Mouse (Mus musculus): ENCODE measurements at regions not wholly inside any gene's neighbourhood (a gene's known extent, or its start where the extent isn't known, plus 50 kb on each side); places are given as distances from the start of the nearest gene placed in this dataset.

DNA sequence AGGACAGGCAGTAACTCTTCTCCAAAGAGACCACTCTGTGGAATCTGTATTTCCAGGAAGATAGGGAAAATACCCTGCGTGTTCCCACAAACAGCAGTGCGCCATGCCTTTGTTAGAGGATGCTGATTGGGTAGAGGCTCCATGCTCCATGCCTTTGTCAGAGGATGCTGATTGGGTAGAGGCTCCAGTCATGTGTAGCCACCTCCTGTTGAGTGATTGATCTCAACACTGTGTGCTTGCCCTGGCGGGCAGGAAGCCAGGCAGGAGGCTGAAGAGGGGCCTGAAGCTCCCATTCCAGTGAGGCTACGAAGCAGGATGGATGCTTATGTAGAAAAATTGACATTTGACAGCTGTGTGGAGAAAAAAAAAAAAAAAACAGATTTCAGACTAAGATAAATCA, 131.9 kb upstream of the Prr30 start:
- Histone ChIP-seq H3K27me3 (ENCODE audit: control insufficient read depth, insufficient read depth, low read length, poor library complexity, severe bottlenecking) (no peaks in the 10 kb centered on the region), H3K9ac (ENCODE audit: low read depth, poor library complexity, severe bottlenecking) (no peak overlapping the region), H3K9me3 (replicated peaks; ENCODE audit: control insufficient read depth, insufficient read depth, low read length, poor library complexity, severe bottlenecking) (no peaks in the 10 kb centered on the region), H3K36me3 (ENCODE audit: control insufficient read depth, insufficient read depth, low read length, poor library complexity, severe bottlenecking) (no peaks in the 10 kb centered on the region), H3K4me1 (ENCODE audit: control insufficient read depth, insufficient read depth, low read length) (no peaks in the 10 kb centered on the region), H3K27ac (ENCODE audit: insufficient read depth, low read length) (no peak overlapping the region), H3K4me3 (ENCODE audit: low read depth, low read length) (no peak overlapping the region)
- TF ChIP-seq CTCF (IDR thresholded peaks at IDR 0.05; ENCODE audit: low read depth, low read length) (no peak), EP300 (IDR thresholded peaks at IDR 0.05; ENCODE audit: insufficient read depth, low read depth, low read length) (no peak), POLR2A (IDR thresholded peaks at IDR 0.05; ENCODE audit: insufficient read depth, low read length) (no peak)

GRCm38 (mm10) chr14:101327421-101327820, 127.3 kb upstream of the Prr30 start:
- H3K36me3 ChIP-seq (ENCODE audit: control insufficient read depth, insufficient read depth, low read length, poor library complexity, severe bottlenecking): no peaks in the 10 kb centered on the region
- H3K27me3 ChIP-seq (ENCODE audit: control insufficient read depth, insufficient read depth, low read length, poor library complexity, severe bottlenecking): no peaks in the 10 kb centered on the region
- no peak overlapping the region for H3K4me3 ChIP-seq (ENCODE audit: low read depth, low read length)
- no peaks in the 10 kb centered on the region for H3K4me1 ChIP-seq (ENCODE audit: control insufficient read depth, insufficient read depth, low read length)
- H3K9ac ChIP-seq (ENCODE audit: low read depth, poor library complexity, severe bottlenecking): no peak overlapping the region
- no peak overlapping the region for H3K27ac ChIP-seq (ENCODE audit: insufficient read depth, low read length)
- H3K9me3 ChIP-seq (replicated peaks; ENCODE audit: control insufficient read depth, insufficient read depth, low read length, poor library complexity, severe bottlenecking): no peaks in the 10 kb centered on the region
- TF ChIP-seq POLR2A (IDR thresholded peaks at IDR 0.05; ENCODE audit: insufficient read depth, low read length) (no peak), EP300 (IDR thresholded peaks at IDR 0.05; ENCODE audit: insufficient read depth, low read depth, low read length) (no peak), CTCF (IDR thresholded peaks at IDR 0.05; ENCODE audit: low read depth, low read length) (no peak)

- Histone ChIP-seq H3K4me1 (ENCODE audit: control insufficient read depth, insufficient read depth, low read length) (no peaks in the 10 kb centered on the region), H3K27me3 (ENCODE audit: control insufficient read depth, insufficient read depth, low read length, poor library complexity, severe bottlenecking) (no peaks in the 10 kb centered on the region), H3K9me3 (replicated peaks; ENCODE audit: control insufficient read depth, insufficient read depth, low read length, poor library complexity, severe bottlenecking) (no peaks in the 10 kb centered on the region), H3K4me3 (ENCODE audit: low read depth, low read length) (no peak overlapping the region), H3K9ac (ENCODE audit: low read depth, poor library complexity, severe bottlenecking) (no peak overlapping the region), H3K36me3 (ENCODE audit: control insufficient read depth, insufficient read depth, low read length, poor library complexity, severe bottlenecking) (no peaks in the 10 kb centered on the region), H3K27ac (ENCODE audit: insufficient read depth, low read length) (no peak overlapping the region)
- TF ChIP-seq EP300 (IDR thresholded peaks at IDR 0.05; ENCODE audit: insufficient read depth, low read depth, low read length) (no peak), POLR2A (IDR thresholded peaks at IDR 0.05; ENCODE audit: insufficient read depth, low read length) (no peak), CTCF (IDR thresholded peaks at IDR 0.05; ENCODE audit: low read depth, low read length) (no peak)
Measured at GRCm38 (mm10) chr14:101326477-101326941, 126.4 kb upstream of the Prr30 start.

- no peaks in the 10 kb centered on the region for H3K27me3 ChIP-seq (ENCODE audit: control insufficient read depth, insufficient read depth, low read length, poor library complexity, severe bottlenecking)
- H3K36me3 ChIP-seq (ENCODE audit: control insufficient read depth, insufficient read depth, low read length, poor library complexity, severe bottlenecking): no peaks in the 10 kb centered on the region
- no peak overlapping the region for H3K9ac ChIP-seq (ENCODE audit: low read depth, poor library complexity, severe bottlenecking)
- no peaks in the 10 kb centered on the region for H3K4me1 ChIP-seq (ENCODE audit: control insufficient read depth, insufficient read depth, low read length)
- no peaks in the 10 kb centered on the region for H3K9me3 ChIP-seq (replicated peaks; ENCODE audit: control insufficient read depth, insufficient read depth, low read length, poor library complexity, severe bottlenecking)
- TF ChIP-seq CTCF (IDR thresholded peaks at IDR 0.05; ENCODE audit: low read depth, low read length): no peak
- H3K27ac ChIP-seq (ENCODE audit: insufficient read depth, low read length): no peak overlapping the region
- no peak overlapping the region for H3K4me3 ChIP-seq (ENCODE audit: low read depth, low read length)
Measured at GRCm38 (mm10) chr14:101323361-101323760, 123.2 kb upstream of the Prr30 start.

- H3K36me3 ChIP-seq (ENCODE audit: control insufficient read depth, insufficient read depth, low read length, poor library complexity, severe bottlenecking): no peaks in the 10 kb centered on the region
- no peaks in the 10 kb centered on the region for H3K4me1 ChIP-seq (ENCODE audit: control insufficient read depth, insufficient read depth, low read length)
- no peak overlapping the region for H3K27ac ChIP-seq (ENCODE audit: insufficient read depth, low read length)
- no peak overlapping the region for H3K4me3 ChIP-seq (ENCODE audit: low read depth, low read length)
- no peaks in the 10 kb centered on the region for H3K9me3 ChIP-seq (replicated peaks; ENCODE audit: control insufficient read depth, insufficient read depth, low read length, poor library complexity, severe bottlenecking)
- H3K27me3 ChIP-seq (ENCODE audit: control insufficient read depth, insufficient read depth, low read length, poor library complexity, severe bottlenecking): no peaks in the 10 kb centered on the region
- H3K9ac ChIP-seq (ENCODE audit: low read depth, poor library complexity, severe bottlenecking): no peak overlapping the region
- TF ChIP-seq CTCF (IDR thresholded peaks at IDR 0.05; ENCODE audit: low read depth, low read length) (no peak), POLR2A (IDR thresholded peaks at IDR 0.05; ENCODE audit: insufficient read depth, low read length) (no peak), EP300 (IDR thresholded peaks at IDR 0.05; ENCODE audit: insufficient read depth, low read depth, low read length) (no peak)
Measured at GRCm38 (mm10) chr14:101307920-101308319, 107.8 kb upstream of the Prr30 start.

DNA sequence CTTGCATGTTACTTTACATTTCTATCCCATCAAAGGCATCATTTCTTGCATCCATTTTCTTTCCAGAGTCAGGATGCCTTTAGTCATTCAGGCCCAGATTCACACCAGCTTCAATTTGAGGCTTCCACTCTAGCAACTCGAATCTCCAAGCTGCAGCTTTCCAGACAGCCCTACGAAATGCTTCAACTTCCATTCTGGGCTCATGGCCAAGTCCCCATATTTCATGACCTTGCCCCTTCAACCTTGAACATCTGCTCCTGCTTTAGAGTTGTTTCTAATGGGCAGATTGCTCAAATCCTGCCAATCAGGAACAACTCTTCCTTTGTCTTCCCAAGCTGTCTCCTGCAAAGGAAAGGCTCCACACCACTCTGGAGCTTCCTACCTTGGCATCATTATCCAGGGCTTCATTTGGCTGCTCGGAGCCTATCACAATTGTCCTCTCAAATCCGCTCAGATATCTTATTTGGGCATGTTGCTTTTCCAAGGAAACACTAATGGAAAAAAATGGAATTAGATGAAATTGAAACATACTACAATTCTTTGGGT, 104.4 kb upstream of the Prr30 start:
- H3K36me3 ChIP-seq (ENCODE audit: control insufficient read depth, insufficient read depth, low read length, poor library complexity, severe bottlenecking): no peaks in the 10 kb centered on the region
- TF ChIP-seq CTCF (IDR thresholded peaks at IDR 0.05; ENCODE audit: low read depth, low read length) (no peak), EP300 (IDR thresholded peaks at IDR 0.05; ENCODE audit: insufficient read depth, low read depth, low read length) (no peak), POLR2A (IDR thresholded peaks at IDR 0.05; ENCODE audit: insufficient read depth, low read length) (no peak)

More for the DNA sequence above, 104.4 kb upstream of the Prr30 start:
- H3K9ac ChIP-seq (ENCODE audit: low read depth, poor library complexity, severe bottlenecking): no peak overlapping the region
- H3K27me3 ChIP-seq (ENCODE audit: control insufficient read depth, insufficient read depth, low read length, poor library complexity, severe bottlenecking): no peaks in the 10 kb centered on the region
- H3K4me1 ChIP-seq (ENCODE audit: control insufficient read depth, insufficient read depth, low read length): no peaks in the 10 kb centered on the region
- H3K4me3 ChIP-seq (ENCODE audit: low read depth, low read length): no peak overlapping the region
- no peak overlapping the region for H3K27ac ChIP-seq (ENCODE audit: insufficient read depth, low read length)
- H3K9me3 ChIP-seq (replicated peaks; ENCODE audit: control insufficient read depth, insufficient read depth, low read length, poor library complexity, severe bottlenecking): no peaks in the 10 kb centered on the region

All from ES-Bruce4 (cell line).